Mouse (Mus musculus) G1E (cell line): ENCODE measurements around the gene Ntm. TPM values are rescaled to one million over a fixed set of nuclear protein-coding genes. Genes with fewer than 3 reads are reported as not detected.

Experiments
- ATAC-seq: 2 replicates; pipeline ENCODE4 v1.8.0; 2016; ENCODE audit warnings: mild to moderate bottlenecking; ENCODE audit not compliant: insufficient number of reproducible peaks, poor library complexity, low FRiP score, severe bottlenecking; ENCODE audit errors: extremely low read depth
- DNase-seq: peaks from one replicate; pipeline ENCODE4 v3.0.0; 2012; ENCODE audit warnings: low spot score
- H3K27me3 ChIP-seq: 2 replicates; pipeline ENCODE4 v1.6.1; 2012; ENCODE audit warnings: mild to moderate bottlenecking, low read length, inconsistent platforms; ENCODE audit not compliant: insufficient read depth
- H3K36me3 ChIP-seq: replicated peaks from 2 replicates; pipeline ENCODE3; 2012; ENCODE audit warnings: mild to moderate bottlenecking, inconsistent platforms
- H3K4me1 ChIP-seq: 2 replicates; pipeline ENCODE4 v1.6.1; 2012; ENCODE audit warnings: low read depth, low read length, inconsistent platforms, mixed read lengths; ENCODE audit not compliant: insufficient read depth
- H3K4me3 ChIP-seq: 2 replicates; pipeline ENCODE4 v1.5.1; 2012; ENCODE audit warnings: low read depth, mild to moderate bottlenecking, inconsistent platforms, low read length, moderate library complexity, mixed read lengths
- H3K9me3 ChIP-seq: replicated peaks from 2 replicates; pipeline ENCODE4 v1.6.1; 2012; ENCODE audit warnings: inconsistent platforms
- CTCF ChIP-seq: IDR thresholded peaks from 2 replicates; pipeline ENCODE4 v1.5.1; 2012; ENCODE audit warnings: low read depth, low read length, inconsistent platforms, mixed read lengths
- GATA1 ChIP-seq: IDR thresholded peaks from 2 replicates; pipeline ENCODE4 v1.6.1; 2012; ENCODE audit warnings: borderline replicate concordance, low read length, inconsistent platforms, mixed read lengths
- GATA2 ChIP-seq: IDR thresholded peaks from 2 replicates; pipeline ENCODE4 v1.6.1; 2012; ENCODE audit warnings: low read depth, low read length, inconsistent platforms, borderline replicate concordance
- POLR2AphosphoS5 ChIP-seq: IDR thresholded peaks from 2 replicates; pipeline ENCODE4 v1.6.1; 2012; ENCODE audit warnings: low read depth, low read length, inconsistent platforms; ENCODE audit not compliant: insufficient replicate concordance
- TAL1 ChIP-seq: conservative IDR thresholded peaks from 2 replicates; pipeline ENCODE4 v1.6.1; 2012; ENCODE audit warnings: low read depth, low read length, inconsistent platforms, mixed read lengths
- polyA plus RNA-seq: library from polyadenylated mRNA; stranded (reverse); fragments of >175 nt; gene quantifications from 2 replicates; pipeline ENCODE4 v1.2.3, GENCODE M21; 2012
- total RNA-seq, 2 experiments: library from RNA; stranded (forward) in 1 of 2; stranded (reverse) in 1 of 2; fragments of 200-1000 nt in 1 of 2; fragments of >200 nt in 1 of 2; fragmentation: Nextera tagmentation in 1 of 2; gene quantifications; 2 replicates each; pipeline ENCODE4 v1.2.3; 2014 to 2017

Ntm gene
- total and polyA plus RNA-seq, 3 experiments = 0.11 TPM; not detected in 2

DNA sequence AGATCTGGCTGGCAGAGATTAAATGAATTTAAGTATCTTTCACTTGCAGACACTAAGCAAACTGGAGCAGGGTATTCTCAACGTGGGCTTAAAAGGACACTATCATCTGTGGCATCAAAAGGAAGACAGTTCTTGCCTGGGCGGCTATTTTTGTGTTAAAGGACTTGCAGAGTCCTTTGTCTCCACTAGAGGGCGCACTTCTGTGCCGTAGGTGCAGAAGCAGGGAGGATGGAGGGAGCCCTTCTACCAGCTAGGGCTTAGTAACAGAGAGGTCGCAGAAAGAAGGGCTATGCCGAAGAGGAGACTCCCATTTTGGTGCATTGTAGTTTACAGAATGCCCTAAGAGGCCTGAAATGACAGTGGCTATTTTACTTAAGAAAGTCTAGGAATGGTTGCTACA lies 308.1 kb downstream of the Ntm start:
- no peak for DNase-seq
- TF ChIP-seq POLR2AphosphoS5 (no peak), CTCF (0 out of 2 replicates have a peak, but pooled peaks have one; percentile 22)
- no peaks in the 10 kb centered on the region for H3K36me3 ChIP-seq
- no peaks in the 10 kb centered on the region for H3K27me3 ChIP-seq
- ATAC-seq = no peak
- no peak overlapping the region for H3K4me3 ChIP-seq
- peaks cover 34% of the 10 kb centered on the region for H3K9me3 ChIP-seq
- no peaks in the 10 kb centered on the region for H3K4me1 ChIP-seq

DNA sequence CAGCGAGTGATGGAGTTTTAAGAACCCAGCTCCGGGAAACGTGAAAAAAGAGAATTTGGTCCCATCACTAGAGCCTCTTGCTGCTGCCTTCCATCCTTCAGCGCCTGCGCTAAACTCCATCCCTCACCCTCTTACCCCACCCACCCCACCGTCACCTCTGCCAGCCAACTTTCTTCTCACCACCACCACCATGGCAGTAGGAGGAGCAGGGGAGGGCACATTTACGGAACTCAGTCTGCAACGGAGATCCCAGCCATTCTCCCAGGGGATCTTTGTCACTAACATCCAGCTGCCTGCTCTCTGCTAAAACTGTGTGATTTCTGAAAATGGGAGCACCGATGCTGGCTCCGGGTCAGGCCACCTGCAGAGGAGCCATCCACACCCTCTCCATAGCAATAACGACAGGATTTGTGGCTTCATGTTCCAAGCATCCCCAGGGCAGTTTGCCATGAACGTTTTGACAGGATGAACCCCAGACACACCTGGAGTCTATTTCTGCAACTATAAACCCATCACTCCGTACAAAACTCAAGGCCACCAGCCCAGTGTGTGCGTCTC lies 309.2 kb downstream of the Ntm start:
- Histone ChIP-seq H3K36me3 (no peaks in the 10 kb centered on the region), H3K4me1 (no peaks in the 10 kb centered on the region), H3K9me3 (peaks cover 35% of the 10 kb centered on the region), H3K27me3 (no peaks in the 10 kb centered on the region), H3K4me3 (no peak overlapping the region)
- no peak for TF ChIP-seq GATA1
- no peak for TF ChIP-seq GATA2
- TF ChIP-seq TAL1 = no peak
- no peak for TF ChIP-seq POLR2AphosphoS5
- no peak for TF ChIP-seq CTCF
- DNase-seq = no peak
- ATAC-seq = no peak

DNA sequence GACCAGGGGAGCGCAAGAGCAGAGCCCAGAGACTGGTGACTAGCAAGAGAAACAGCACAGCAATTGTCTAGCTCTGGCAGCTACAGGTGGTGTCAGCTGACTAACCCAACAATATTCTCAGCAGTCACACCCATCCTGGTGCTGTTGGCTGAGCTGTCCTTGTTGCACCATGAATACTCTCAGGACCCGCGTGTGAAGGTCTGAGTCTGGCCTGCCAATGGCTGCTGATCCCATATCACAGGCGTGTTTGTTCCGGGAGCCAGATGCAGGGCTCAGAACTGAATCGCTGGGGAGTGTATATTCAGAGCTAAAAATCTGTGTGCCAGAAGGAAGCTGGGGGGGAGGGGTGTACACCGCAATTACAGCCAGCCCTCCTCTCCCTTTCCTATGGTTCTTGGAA lies 310.1 kb downstream of the Ntm start:
- TF ChIP-seq GATA2 = no peak

GRCm38 (mm10) chr9:29651856-29652255 lies 311.1 kb downstream of the Ntm start:
- H3K9me3 ChIP-seq = peaks cover 42% of the 10 kb centered on the region
- H3K36me3 ChIP-seq = no peaks in the 10 kb centered on the region
- H3K4me1 ChIP-seq = no peaks in the 10 kb centered on the region
- ATAC-seq (no peak), DNase-seq (no peak)
- no peak for TF ChIP-seq POLR2AphosphoS5
- TF ChIP-seq GATA1 = no peak
- no peak for TF ChIP-seq GATA2
- TF ChIP-seq TAL1 = no peak
- no peak for TF ChIP-seq CTCF
- H3K27me3 ChIP-seq = no peaks in the 10 kb centered on the region
- no peak overlapping the region for H3K4me3 ChIP-seq

More for the DNA sequence above, 310.1 kb downstream of the Ntm start:
- H3K36me3 ChIP-seq = no peaks in the 10 kb centered on the region
- no peaks in the 10 kb centered on the region for H3K27me3 ChIP-seq
- no peaks in the 10 kb centered on the region for H3K4me1 ChIP-seq
- H3K4me3 ChIP-seq = no peak overlapping the region
- DNase-seq (no peak), ATAC-seq (no peak)
- H3K9me3 ChIP-seq = peaks cover 33% of the 10 kb centered on the region

GRCm38 (mm10) chr9:29651226-29651625 lies 311.7 kb downstream of the Ntm start:
- H3K27me3 ChIP-seq = no peaks in the 10 kb centered on the region
- H3K9me3 ChIP-seq = peaks cover 46% of the 10 kb centered on the region
- no peak for DNase-seq
- no peak for TF ChIP-seq GATA1
- no peak for TF ChIP-seq CTCF
- TF ChIP-seq TAL1 = no peak
- TF ChIP-seq POLR2AphosphoS5 = no peak
- no peak for TF ChIP-seq GATA2
- H3K36me3 ChIP-seq = no peaks in the 10 kb centered on the region
- ATAC-seq = no peak
- no peaks in the 10 kb centered on the region for H3K4me1 ChIP-seq
- H3K4me3 ChIP-seq = no peak overlapping the region

GRCm38 (mm10) chr9:29650679-29651078 lies 312.3 kb downstream of the Ntm start:
- H3K27me3 ChIP-seq = no peaks in the 10 kb centered on the region
- TF ChIP-seq POLR2AphosphoS5 (no peak), CTCF (peak; percentile 42; the same call in 1 of the 2 replicates)
- H3K4me3 ChIP-seq = no peak overlapping the region
- DNase-seq (no peak), ATAC-seq (no peak)
- H3K4me1 ChIP-seq = no peaks in the 10 kb centered on the region
- peaks cover 46% of the 10 kb centered on the region for H3K9me3 ChIP-seq
- H3K36me3 ChIP-seq = no peaks in the 10 kb centered on the region

- DNase-seq = no peak
- H3K27me3 ChIP-seq = no peaks in the 10 kb centered on the region
Measured at GRCm38 (mm10) chr9:29650266-29650665, 312.7 kb downstream of the Ntm start.

More at GRCm38 (mm10) chr9:29650266-29650665, 312.7 kb downstream of the Ntm start:
- ATAC-seq = no peak
- H3K4me3 ChIP-seq = no peak overlapping the region
- H3K36me3 ChIP-seq = no peaks in the 10 kb centered on the region
- peaks cover 47% of the 10 kb centered on the region for H3K9me3 ChIP-seq
- TF ChIP-seq TAL1 = no peak
- no peaks in the 10 kb centered on the region for H3K4me1 ChIP-seq
